Mouse (Mus musculus): Measurements from ENCODE around the gene Bckdhb.

The Bckdhb gene

GRCm38 (mm10) chr9:84109777-84110478 lies 185.0 kb downstream of the Bckdhb start:
- no peak for DNase-seq

- no peak for DNase-seq
Measured at GRCm38 (mm10) chr9:84110616-84111015, 185.7 kb downstream of the Bckdhb start.

DNA sequence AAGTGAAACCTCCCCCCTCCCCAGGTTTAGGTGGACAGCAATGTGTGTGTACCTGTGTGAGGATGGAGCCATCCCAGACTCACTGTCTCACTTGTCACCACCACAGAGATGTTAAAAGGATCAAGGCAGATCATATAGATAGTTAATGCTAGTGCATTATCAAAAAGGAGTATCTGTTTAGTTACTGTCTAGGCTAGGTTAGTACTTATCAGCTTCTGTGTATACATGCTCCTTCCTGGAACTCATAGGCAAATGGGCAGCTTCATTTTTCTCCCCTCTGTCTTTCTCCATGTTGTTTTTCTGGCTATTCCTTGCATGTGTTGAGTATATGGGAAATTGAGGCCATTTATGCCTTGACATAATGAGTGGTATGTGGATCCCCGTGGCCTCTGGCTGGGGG lies 187.4 kb downstream of the Bckdhb start:
- no peak for DNase-seq

GRCm38 (mm10) chr9:84112842-84113568 lies 188.1 kb downstream of the Bckdhb start:
- no peak for DNase-seq

GRCm38 (mm10) chr9:84114254-84114653 lies 189.3 kb downstream of the Bckdhb start:
- no peak for DNase-seq

DNA sequence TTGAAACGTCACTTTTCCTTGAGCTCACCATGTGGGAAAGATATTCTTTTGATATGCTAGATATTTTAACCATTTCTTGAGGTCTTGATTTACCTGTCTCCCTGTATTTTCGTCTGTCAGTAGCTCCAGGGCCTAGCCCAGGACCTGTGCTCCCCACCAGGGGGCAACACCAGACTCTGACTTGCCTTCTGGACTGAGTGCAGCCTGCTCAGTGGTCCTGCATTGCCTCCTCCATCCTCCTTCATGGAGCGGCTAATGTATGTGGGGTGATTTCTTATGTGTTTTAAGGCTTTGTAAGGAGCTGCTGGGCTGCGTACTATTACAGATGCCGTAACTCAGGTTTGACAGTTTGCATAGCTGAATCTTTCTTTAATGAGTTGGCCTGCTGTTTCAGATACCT lies 192.4 kb downstream of the Bckdhb start:
- no peak for DNase-seq

GRCm38 (mm10) chr9:84124996-84125395 lies 200.1 kb downstream of the Bckdhb start:
- DNase-seq: no peak

DNA sequence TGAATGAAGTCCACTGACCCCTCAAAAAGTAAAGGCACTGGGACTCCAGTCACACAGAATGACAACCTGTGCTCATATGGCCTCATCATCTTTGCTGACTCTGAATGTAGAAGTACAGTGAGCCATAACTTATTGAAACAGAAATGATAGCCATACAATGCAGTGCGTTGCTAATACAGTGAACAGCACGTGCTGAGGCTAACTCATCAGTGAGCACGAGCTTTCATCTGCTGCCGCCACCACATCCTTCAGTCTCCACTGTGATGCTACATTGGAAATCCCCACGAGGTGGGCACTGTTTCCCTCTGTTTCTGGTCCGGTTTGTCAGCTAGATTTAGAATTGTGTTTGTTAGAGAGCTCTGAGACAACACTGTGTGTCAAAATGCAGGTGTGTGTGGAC lies 205.4 kb downstream of the Bckdhb start:
- no peak for DNase-seq

- no peak for DNase-seq
Measured at GRCm38 (mm10) chr9:84135062-84135461, 210.1 kb downstream of the Bckdhb start.

DNA sequence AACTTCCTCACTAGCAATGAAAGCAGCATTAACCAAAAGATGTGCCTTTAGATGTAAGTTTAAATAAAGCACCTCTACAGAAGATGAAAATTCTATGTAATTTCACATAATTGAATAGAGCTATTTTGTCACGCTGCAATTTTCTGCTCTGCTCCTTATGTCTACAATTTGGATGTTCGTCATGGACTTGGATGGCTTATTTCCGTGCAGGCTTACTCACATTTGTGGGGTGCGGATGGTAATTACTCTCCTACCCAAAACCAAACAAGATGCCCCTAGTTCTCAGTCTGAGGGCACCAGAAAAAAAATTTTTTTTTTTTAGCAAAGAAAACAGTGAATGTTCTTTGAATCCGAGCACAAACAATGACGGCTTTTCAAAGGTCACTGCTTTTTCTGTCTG lies 212.2 kb downstream of the Bckdhb start:
- no peak for DNase-seq

GRCm38 (mm10) chr9:84148124-84148523 lies 223.2 kb downstream of the Bckdhb start:
- DNase-seq: no peak
